Mouse (Mus musculus) MEL (cell line): Measurements from ENCODE around the gene Fscn1.

Experiments
- BHLHE40 ChIP-seq: IDR thresholded peaks from 2 replicates; pipeline ENCODE4 v1.6.1; 2012; ENCODE audit warnings: low read depth, mild to moderate bottlenecking, inconsistent platforms, low read length, improper control_type of control experiment, borderline replicate concordance
- CHD2 ChIP-seq: IDR thresholded peaks from 2 replicates; pipeline ENCODE4 v1.6.1; 2011; ENCODE audit warnings: low read length, improper control_type of control experiment
- CTCF ChIP-seq, 3 experiments: IDR thresholded peaks in 2 of 3; conservative IDR thresholded peaks in 1 of 3; 2 replicates each; pipeline ENCODE4 v1.5.1; 2011 to 2012; ENCODE audit warnings: low read length in 3 of 3, low read depth in 2 of 3, mild to moderate bottlenecking in 2 of 3, improper control_type of control experiment in 1 of 3, inconsistent platforms in 1 of 3, mixed read lengths in 1 of 3, moderate library complexity in 1 of 3; ENCODE audit not compliant: control insufficient read depth in 1 of 3, insufficient read depth in 1 of 3, poor library complexity in 1 of 3, severe bottlenecking in 1 of 3
- MAFK ChIP-seq: IDR thresholded peaks from 2 replicates; pipeline ENCODE4 v1.6.1; 2011; ENCODE audit warnings: low read depth, mild to moderate bottlenecking, low read length, improper control_type of control experiment, borderline replicate concordance
- NRF1 ChIP-seq: IDR thresholded peaks from 2 replicates; pipeline ENCODE4 v1.6.1; 2014; ENCODE audit warnings: low read depth, mild to moderate bottlenecking, inconsistent platforms, low read length, improper control_type of control experiment, moderate library complexity; ENCODE audit not compliant: poor library complexity, insufficient read depth, severe bottlenecking
- POLR2A ChIP-seq, 2 experiments: IDR thresholded peaks; 2 replicates each; pipeline ENCODE4 v1.6.1; 2011 to 2012; ENCODE audit warnings: low read length in 2 of 2, mild to moderate bottlenecking in 2 of 2, control low read depth in 1 of 2, improper control_type of control experiment in 1 of 2, low read depth in 1 of 2, moderate library complexity in 1 of 2; ENCODE audit not compliant: control insufficient read depth in 1 of 2, insufficient read depth in 1 of 2, poor library complexity in 1 of 2
- SMC3 ChIP-seq: IDR thresholded peaks from 2 replicates; pipeline ENCODE4 v1.6.1; 2011; ENCODE audit warnings: low read depth, low read length, improper control_type of control experiment
- USF1 ChIP-seq: IDR thresholded peaks from 2 replicates; pipeline ENCODE4 v1.6.1; 2014; ENCODE audit warnings: low read depth, mild to moderate bottlenecking, inconsistent platforms, low read length, improper control_type of control experiment, moderate library complexity

GRCm38 (mm10) chr5:142998171-142998570 lies 38.0 kb downstream of the Fscn1 start:
- TF ChIP-seq POLR2A (IDR thresholded peaks at IDR 0.05; ENCODE audit: control insufficient read depth in 1 of 2, insufficient read depth in 1 of 2, low read depth in 1 of 2, low read length in 2 of 2, poor library complexity in 1 of 2) (no peak), CTCF (IDR thresholded peaks at IDR 0.05 in 2 of 3, conservative IDR thresholded peaks at IDR 0.05 in 1 of 3; ENCODE audit: control insufficient read depth in 1 of 3, insufficient read depth in 1 of 3, low read depth in 2 of 3, low read length in 3 of 3, poor library complexity in 1 of 3, severe bottlenecking in 1 of 3) (no peak), MAFK (no peak), SMC3 (no peak), USF1 (no peak), NRF1 (no peak), CHD2 (no peak), BHLHE40 (no peak)
